In genomic region chr2:150674900-150675299, GRCm38 (mm10) we compare ENCODE assay signal across 8 mouse cellular contexts. TPM values are rescaled to one million over a fixed set of nuclear protein-coding genes. Genes with fewer than 3 reads are reported as not detected.
DNase-seq lines count a peak whose midpoint lies in the region; ATAC-seq lines count a peak whose summit lies in the region.

No protein-coding gene starts in this region.

- no peak overlapping the region for H3K27ac ChIP-seq in forebrain, embryonic 14.5 days (ENCODE audit: low read depth, low read length)
- H3K27ac ChIP-seq in hindbrain, embryonic 16.5 days (ENCODE audit: low read depth, low read length): no peak overlapping the region
- H3K27ac ChIP-seq in midbrain, embryonic 11.5 days (ENCODE audit: low read depth, low read length): no peak overlapping the region

- peaks cover 3% of the 10 kb centered on the region; the same call in 1 of the 2 replicates for H3K4me1 ChIP-seq in forebrain, embryonic 14.5 days (ENCODE audit: control insufficient read depth, insufficient read depth, low read length)
- H3K4me1 ChIP-seq in hindbrain, embryonic 16.5 days (ENCODE audit: control insufficient read depth, insufficient read depth, low read depth, low read length): no peaks in the 10 kb centered on the region
- H3K4me1 ChIP-seq in midbrain, embryonic 11.5 days (ENCODE audit: control insufficient read depth, insufficient read depth, low read length): no peaks in the 10 kb centered on the region

- 3% methylated on average over 2 of the region's 2 CpGs for WGBS in forebrain, embryonic 14.5 days
- WGBS in hindbrain, embryonic 16.5 days: 0% methylated on average over 2 of the region's 2 CpGs
- WGBS in midbrain, embryonic 11.5 days: 0% methylated on average over 2 of the region's 2 CpGs

- intact Hi-C loops in heart, postnatal 25 days (cut with DNase I): loop anchor here (1.0 to 5.0 kb wide), 4 partner anchors 66 to 227 kb away; partner anchors contain the start of gene Abhd12
- intact Hi-C loops in left cerebral cortex, postnatal 36 days (cut with DNase I): loop anchor here (1.0 to 5.0 kb wide), 3 partner anchors 66 to 327 kb away; no protein-coding TSS in a partner anchor

- H3K27me3 ChIP-seq in forebrain, embryonic 14.5 days (replicated peaks; ENCODE audit: control insufficient read depth, insufficient read depth, low read length): no peaks in the 10 kb centered on the region
- H3K27me3 ChIP-seq in hindbrain, embryonic 16.5 days (replicated peaks; ENCODE audit: control insufficient read depth, insufficient read depth, low read length): no peaks in the 10 kb centered on the region; the same call in 1 of the 2 replicates
- no peaks in the 10 kb centered on the region; the same call in 1 of the 2 replicates for H3K27me3 ChIP-seq in midbrain, embryonic 11.5 days (ENCODE audit: control insufficient read depth, insufficient read depth, low read length)

- peak; percentile 90 for ATAC-seq in forebrain, embryonic 14.5 days
- peak; percentile 67 for ATAC-seq in hindbrain, embryonic 16.5 days
- peak; percentile 84 for ATAC-seq in midbrain, embryonic 11.5 days (ENCODE audit: low FRiP score)

- peak; percentile 91 for DNase-seq in heart, adult 11 months
- no peak for DNase-seq in heart, postnatal 25 days (ENCODE audit: low spot score)
- DNase-seq in c-Kit-positive CD71-positive TER-119-negative erythroid progenitor cells, embryonic 14.5 days (ENCODE audit: low read depth): peak; percentile 84
- DNase-seq in forebrain, embryonic 14.5 days (ENCODE audit: low spot score): peak; percentile 91
- DNase-seq in left cerebral cortex, postnatal 36 days (ENCODE audit: low spot score in 2 of 2): peak; percentile 50 to 53
- DNase-seq in midbrain, embryonic 11.5 days (ENCODE audit: low spot score, missing footprints): peak; percentile 96
- peak; percentile 50 to 68 for DNase-seq in spleen, adult 18-20 months

- H3K9me3 ChIP-seq in forebrain, embryonic 14.5 days (replicated peaks; ENCODE audit: control insufficient read depth, low read length): no peaks in the 10 kb centered on the region
- no peaks in the 10 kb centered on the region for H3K9me3 ChIP-seq in hindbrain, embryonic 16.5 days (ENCODE audit: control insufficient read depth, low read length)
- no peaks in the 10 kb centered on the region for H3K9me3 ChIP-seq in midbrain, embryonic 11.5 days (ENCODE audit: control insufficient read depth, low read length)

- H3K36me3 ChIP-seq in forebrain, embryonic 14.5 days (ENCODE audit: control insufficient read depth, insufficient read depth, low read length): no peaks in the 10 kb centered on the region
- no peaks in the 10 kb centered on the region for H3K36me3 ChIP-seq in hindbrain, embryonic 16.5 days (ENCODE audit: control insufficient read depth, insufficient read depth, low read length)
- no peaks in the 10 kb centered on the region for H3K36me3 ChIP-seq in midbrain, embryonic 11.5 days (ENCODE audit: control insufficient read depth, insufficient read depth, low read length)

- H3K4me3 ChIP-seq in forebrain, embryonic 14.5 days (ENCODE audit: low read depth, low read length): no peak overlapping the region
- no peak overlapping the region for H3K4me3 ChIP-seq in hindbrain, embryonic 16.5 days (ENCODE audit: low read length)
- no peak overlapping the region for H3K4me3 ChIP-seq in midbrain, embryonic 11.5 days (ENCODE audit: low read depth, low read length)

- no peak overlapping the region for H3K9ac ChIP-seq in forebrain, embryonic 14.5 days (ENCODE audit: low read length)
- H3K9ac ChIP-seq in hindbrain, embryonic 16.5 days (ENCODE audit: low read depth, low read length): no peak overlapping the region
- no peak overlapping the region for H3K9ac ChIP-seq in midbrain, embryonic 11.5 days (ENCODE audit: low read length)

- H3K4me2 ChIP-seq in forebrain, embryonic 14.5 days (ENCODE audit: low read length): no peak overlapping the region
- no peak overlapping the region for H3K4me2 ChIP-seq in hindbrain, embryonic 16.5 days (ENCODE audit: low read length)
- no peak overlapping the region for H3K4me2 ChIP-seq in midbrain, embryonic 11.5 days

RNA-seq across cellular contexts. Expression of gene Acss1, which starts 6.6 kb away (rescaled TPM):
- 100 to 1,000 TPM; 217 to 247 TPM for total RNA-seq in heart, postnatal 25 days (2021)
- 18.4 and 18.8 TPM in 2 replicates for polyA plus RNA-seq in forebrain, embryonic 14.5 days (2014; fragmentation: Nextera tagmentation; extraction: Ambion mirVana)
- polyA plus RNA-seq in hindbrain, embryonic 16.5 days (2015; fragmentation: Nextera tagmentation; extraction: Ambion mirVana): 22.1 and 24.4 TPM in 2 replicates
- 10 to 100 TPM; 18.1 to 18.5 TPM for total RNA-seq in left cerebral cortex, postnatal 36 days (2021)
- 20.5 and 21.5 TPM in 2 replicates for polyA plus RNA-seq in midbrain, embryonic 11.5 days (2014; fragmentation: Nextera tagmentation; extraction: Ambion mirVana)

RNA-seq across cellular contexts. Expression of gene Vsx1, which starts 14.3 kb away (rescaled TPM):
- total RNA-seq in heart, postnatal 25 days (2021): under 1 TPM in 1 of 2 experiments, not detected in 1; 0.10 TPM
- 0.04 TPM in 1 of 2 replicates, not detected in the other for polyA plus RNA-seq in forebrain, embryonic 14.5 days (2014; fragmentation: Nextera tagmentation; extraction: Ambion mirVana)
- 0.06 and 0.09 TPM in 2 replicates for polyA plus RNA-seq in hindbrain, embryonic 16.5 days (2015; fragmentation: Nextera tagmentation; extraction: Ambion mirVana)
- total RNA-seq in left cerebral cortex, postnatal 36 days (2021): under 1 TPM in 1 of 2 experiments, not detected in 1; 0.09 TPM
- polyA plus RNA-seq in midbrain, embryonic 11.5 days (2014; fragmentation: Nextera tagmentation; extraction: Ambion mirVana): 0.31 and 0.33 TPM in 2 replicates
